Mouse (Mus musculus): ENCODE results near the gene Rab17.

GRCm38 (mm10) chr1:91008746-91009145, 39.3 kb upstream of the Rab17 start:
- TF ChIP-seq CTCF (conservative IDR thresholded peaks at IDR 0.05; ENCODE audit: low read length) (no peak), NANOG (IDR thresholded peaks at IDR 0.05; ENCODE audit: borderline replicate concordance, low read length) (no peak)

Data from E14TG2a.4 (cell line).